ENCODE assay signal across 28 mouse cellular contexts in the genomic region with DNA sequence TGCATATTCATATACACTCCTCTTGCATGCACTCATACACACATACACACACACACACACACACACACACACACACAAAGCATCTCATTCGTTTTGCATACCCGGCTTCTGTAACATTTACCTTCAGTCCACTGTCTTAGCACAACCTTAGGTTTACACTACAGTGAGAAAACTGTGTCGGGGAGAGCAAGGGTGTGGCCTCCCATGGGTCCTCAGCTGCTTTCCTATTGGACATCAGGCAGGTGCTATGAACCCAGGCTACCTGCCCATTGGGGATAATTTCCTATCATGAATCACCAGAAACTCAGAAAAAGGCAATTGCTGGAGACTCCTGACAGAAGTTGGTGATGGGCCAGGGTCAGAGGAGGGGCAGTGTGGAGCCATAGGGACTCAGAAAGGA. TPM values are rescaled to one million over a fixed set of nuclear protein-coding genes. Genes with fewer than 3 reads are reported as not detected.
"Had no signal": no experiment of that assay in that cellular context is flagged by ENCODE, and none has a peak within 500 bp of the region (broad histone marks: within the 10 kb centered on the region; RNA-seq: fewer than 3 reads in every experiment).

No protein-coding gene starts in this region.

- H3K27ac ChIP-seq: hindbrain, postnatal 0 days; kidney, postnatal 0 days; limb, embryonic 12.5 days; limb, embryonic 15.5 days; liver, embryonic 14.5 days; macrophage; midbrain, embryonic 12.5 days; neural tube, embryonic 13.5 days had no signal

- DNase-seq: kidney, adult 2 months; kidney, postnatal 25 days; left cerebral cortex, postnatal 4 days; liver, postnatal 0 days; lung, embryonic 14.5 days; right cerebral cortex, postnatal 4 days; thymus, postnatal 4 days had no signal

- H3K36me3 ChIP-seq: limb, embryonic 12.5 days; limb, embryonic 15.5 days; midbrain, embryonic 12.5 days; neural tube, embryonic 13.5 days had no signal

- H3K27me3 ChIP-seq: limb, embryonic 12.5 days; limb, embryonic 15.5 days; midbrain, embryonic 12.5 days; neural tube, embryonic 13.5 days had no signal

- H3K4me1 ChIP-seq: midbrain, embryonic 12.5 days; neural tube, embryonic 13.5 days had no signal

- H3K9me3 ChIP-seq: limb, embryonic 12.5 days; limb, embryonic 15.5 days; midbrain, embryonic 12.5 days; neural tube, embryonic 13.5 days had no signal

- ATAC-seq: hindbrain, postnatal 0 days; inflammation-experienced regulatory T-cells, adult 6 months; liver, postnatal 0 days; lung, postnatal 0 days; midbrain, embryonic 16.5 days had no signal

- H3K4me3 ChIP-seq: limb, embryonic 12.5 days; limb, embryonic 15.5 days; midbrain, embryonic 12.5 days; myocyte; neural tube, embryonic 13.5 days had no signal

- H3K4me2 ChIP-seq: limb, embryonic 12.5 days; limb, embryonic 15.5 days; liver, embryonic 11.5 days; lung, embryonic 14.5 days; midbrain, embryonic 12.5 days; neural tube, embryonic 13.5 days had no signal

- H3K9ac ChIP-seq: limb, embryonic 12.5 days; limb, embryonic 15.5 days; liver, embryonic 14.5 days; liver, postnatal 0 days; lung, embryonic 14.5 days; midbrain, embryonic 12.5 days; neural tube, embryonic 13.5 days had no signal

RNA-seq across cellular contexts. Expression of a gene that starts 8.9 kb away (rescaled TPM):
- total RNA-seq: left cerebral cortex, adult 8-10 months; megakaryocyte, adult 5-6 weeks; monocyte, adult 5-6 weeks had no signal
- polyA plus RNA-seq: inflammation-experienced regulatory T-cells, adult 6 months; macrophage had no signal

RNA-seq across cellular contexts. Expression of a gene that starts 21.6 kb away (rescaled TPM):
- total RNA-seq: left cerebral cortex, adult 8-10 months; left cerebral cortex, postnatal 14 days; left cerebral cortex, postnatal 4 days; megakaryocyte, adult 5-6 weeks; monocyte, adult 5-6 weeks had no signal
- polyA plus RNA-seq: inflammation-experienced regulatory T-cells, adult 6 months; macrophage; spleen, adult 2 months had no signal

RNA-seq across cellular contexts. Expression of a gene that starts 35.7 kb away (rescaled TPM):
- total RNA-seq: monocyte, adult 5-6 weeks; neutrophil, adult 5-6 weeks had no signal
- polyA plus RNA-seq: inflammation-experienced regulatory T-cells, adult 6 months; kidney, adult 2 months; kidney, embryonic 14.5 days; kidney, postnatal 0 days; limb, embryonic 12.5 days; liver, embryonic 11.5 days; liver, embryonic 14.5 days; liver, postnatal 0 days; lung, embryonic 14.5 days; lung, postnatal 0 days; macrophage; midbrain, embryonic 12.5 days; midbrain, embryonic 16.5 days; myocyte; neural tube, embryonic 13.5 days; spleen, adult 2 months had no signal

RNA-seq across cellular contexts. Expression of a gene that starts 36.0 kb away (rescaled TPM):
- total RNA-seq: hindbrain, postnatal 0 days; layer of hippocampus, postnatal 14 days; left cerebral cortex, adult 8-10 months; left cerebral cortex, postnatal 14 days; left cerebral cortex, postnatal 4 days; megakaryocyte, adult 5-6 weeks; monocyte, adult 5-6 weeks had no signal
- polyA plus RNA-seq: hindbrain, postnatal 0 days; inflammation-experienced regulatory T-cells, adult 6 months; kidney, adult 2 months; kidney, embryonic 14.5 days; limb, embryonic 12.5 days; liver, postnatal 0 days; lung, embryonic 14.5 days; macrophage; midbrain, embryonic 12.5 days; neural tube, embryonic 13.5 days had no signal

RNA-seq across cellular contexts. Expression of a gene that starts 50.0 kb away (rescaled TPM):
- total RNA-seq: hindbrain, postnatal 0 days; layer of hippocampus, postnatal 14 days; left cerebral cortex, adult 8-10 months; left cerebral cortex, postnatal 14 days; megakaryocyte, adult 5-6 weeks; monocyte, adult 5-6 weeks; neutrophil, adult 5-6 weeks had no signal
- polyA plus RNA-seq: inflammation-experienced regulatory T-cells, adult 6 months; kidney, embryonic 14.5 days; lung, embryonic 14.5 days; macrophage; spleen, adult 2 months had no signal
